Mouse (Mus musculus) limb, embryonic 13.5 days (tissue): ENCODE results near the gene Hist1h4h. TPM values are rescaled to one million over a fixed set of nuclear protein-coding genes. Genes with fewer than 3 reads are reported as not detected.

Source experiments
- ATAC-seq: fragments of 200-750 bp; cut with Nextera tagmentation; 2 replicates; pipeline ENCODE4 v1.8.0; 2017; ENCODE audit warnings: low read depth, moderate number of reproducible peaks, moderate TSS enrichment; ENCODE audit not compliant: low FRiP score
- H3K27ac ChIP-seq: fragments of 300-500 bp; sonication (generic); 2 replicates; pipeline ENCODE4 v1.5.1; 2015; ENCODE audit warnings: inconsistent platforms, mild to moderate bottlenecking, moderate library complexity
- H3K27me3 ChIP-seq: fragments of 300-500 bp; sonication (generic); 2 replicates; pipeline ENCODE4 v1.6.1; 2015; ENCODE audit warnings: mild to moderate bottlenecking, inconsistent platforms
- H3K36me3 ChIP-seq: fragments of 300-500 bp; sonication (generic); 2 replicates; pipeline ENCODE4 v1.6.1; 2015; ENCODE audit warnings: inconsistent platforms, mild to moderate bottlenecking, moderate library complexity
- H3K4me1 ChIP-seq: fragments of 300-500 bp; sonication (generic); 2 replicates; pipeline ENCODE4 v1.6.1; 2015; ENCODE audit warnings: inconsistent platforms
- H3K4me2 ChIP-seq: fragments of 300-500 bp; sonication (generic); replicated peaks from 2 replicates; pipeline ENCODE4 v1.6.1; 2015; ENCODE audit warnings: inconsistent platforms, mild to moderate bottlenecking, moderate library complexity
- H3K4me3 ChIP-seq: fragments of 300-500 bp; sonication (generic); 2 replicates; pipeline ENCODE4 v1.5.1; 2015; ENCODE audit warnings: moderate library complexity, mild to moderate bottlenecking, inconsistent platforms
- H3K9ac ChIP-seq: fragments of 300-500 bp; sonication (generic); 2 replicates; pipeline ENCODE4 v1.6.1; 2015; ENCODE audit warnings: mild to moderate bottlenecking, inconsistent platforms
- H3K9me3 ChIP-seq: fragments of 300-500 bp; sonication (generic); 2 replicates; pipeline ENCODE4 v1.6.1; 2016; ENCODE audit warnings: inconsistent platforms
- WGBS: fragments of 180-500 bp; shearing (Covaris S2); methylation state at CpG from one replicate; pipeline ENCODE4 v1.1.7; 2015; 5-methylcytosine and 5-hydroxymethylcytosine counted together
- polyA plus RNA-seq: library from polyadenylated mRNA; unstranded; fragments of >200 nt; fragmentation: Nextera tagmentation; extraction: Ambion mirVana; gene quantifications from 2 replicates; pipeline ENCODE4 v1.2.1, GENCODE M21; 2015

Gene Hist1h4h
- polyA plus RNA-seq: 4.1 and 8.4 TPM in 2 replicates

DNA sequence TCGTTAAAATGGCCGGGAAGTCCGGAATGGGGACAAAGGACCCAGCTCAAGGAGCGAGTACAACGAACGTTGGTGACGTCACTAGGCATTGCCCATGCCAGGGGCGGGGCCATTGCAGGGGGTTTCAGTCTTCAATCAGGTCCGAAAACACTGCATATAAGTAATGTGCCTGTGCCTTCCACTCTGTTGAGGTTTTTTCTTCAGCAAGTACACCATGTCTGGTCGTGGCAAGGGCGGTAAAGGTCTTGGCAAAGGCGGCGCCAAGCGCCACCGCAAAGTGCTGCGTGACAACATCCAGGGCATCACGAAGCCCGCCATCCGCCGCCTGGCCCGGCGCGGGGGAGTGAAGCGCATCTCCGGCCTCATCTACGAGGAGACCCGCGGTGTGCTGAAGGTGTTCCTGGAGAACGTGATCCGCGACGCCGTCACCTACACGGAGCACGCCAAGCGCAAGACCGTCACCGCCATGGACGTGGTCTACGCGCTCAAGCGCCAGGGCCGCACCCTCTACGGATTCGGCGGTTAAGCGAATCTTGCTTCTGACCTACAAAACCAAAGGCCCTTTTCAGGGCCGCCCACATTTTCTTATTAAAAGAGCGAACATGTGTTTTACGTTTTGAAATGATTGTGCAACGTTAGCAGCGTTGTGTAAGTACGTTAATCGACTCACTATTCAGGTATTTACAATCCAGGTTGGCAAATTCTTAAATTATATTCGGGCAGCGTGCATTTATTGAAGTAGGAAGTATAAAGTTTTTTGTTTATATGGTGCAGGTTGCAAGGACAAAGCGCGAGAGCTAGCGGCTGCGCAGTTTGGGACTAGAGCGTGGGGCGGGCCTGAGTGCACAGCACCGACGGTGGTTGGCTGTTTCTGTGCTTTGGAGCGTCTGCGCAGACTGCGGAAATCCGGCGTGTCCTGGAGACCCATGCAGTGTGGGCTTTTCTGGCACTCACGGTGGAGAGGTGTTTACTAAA, at the start of gene Hist1h4h:
Hist1h4h (plus strand) TSS at position 150 of the 975 bp plus-strand sequence.
- Histone ChIP-seq H3K9ac (peak within 1 kb of the TSS; percentile 81), H3K4me3 (peak within 1 kb of the TSS; percentile 55), H3K27ac (peak within 1 kb of the TSS; percentile 97), H3K27me3 (no peaks in the 10 kb centered on the region), H3K4me2 (peak within 1 kb of the TSS; percentile 65), H3K4me1 (peaks cover 28% of the 10 kb centered on the region), H3K36me3 (no peaks in the 10 kb centered on the region), H3K9me3 (no peaks in the 10 kb centered on the region)
- under 1% methylated on average over 65 of the region's 70 CpGs for WGBS
- ATAC-seq: peak; percentile 81

DNA sequence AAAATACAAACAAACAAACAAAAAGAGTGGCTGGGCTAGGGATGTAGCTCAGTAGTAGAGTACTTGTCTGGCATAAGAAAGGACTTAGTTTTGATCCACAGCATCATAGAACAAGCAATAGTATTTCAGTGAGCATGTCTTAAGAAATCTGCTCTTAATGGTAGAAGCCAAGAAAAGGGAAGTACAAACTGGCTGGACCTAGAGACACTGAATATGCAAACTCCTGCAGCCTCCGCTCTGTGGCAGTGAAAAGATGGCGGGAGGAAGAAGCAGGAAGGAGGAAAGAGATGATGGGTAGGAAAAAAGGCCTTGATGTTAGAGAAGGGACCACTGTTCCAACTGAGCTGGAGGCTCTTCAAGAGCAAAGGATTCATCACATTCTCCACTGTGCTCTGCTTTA, 47.7 kb upstream of the Hist1h4h start:
- ATAC-seq: no peak
- Histone ChIP-seq H3K4me3 (no peak overlapping the region), H3K4me2 (no peak overlapping the region), H3K36me3 (no peaks in the 10 kb centered on the region), H3K27me3 (no peaks in the 10 kb centered on the region), H3K4me1 (peaks cover 8% of the 10 kb centered on the region; the same call in 1 of the 2 replicates), H3K27ac (no peak overlapping the region), H3K9me3 (no peaks in the 10 kb centered on the region), H3K9ac (no peak overlapping the region)
- WGBS: 85% methylated on average over 2 of the region's 2 CpGs

- no peaks in the 10 kb centered on the region for H3K9me3 ChIP-seq
- ATAC-seq: no peak
- no peaks in the 10 kb centered on the region for H3K27me3 ChIP-seq
- no peak overlapping the region for H3K9ac ChIP-seq
- H3K27ac ChIP-seq: no peak overlapping the region
- H3K36me3 ChIP-seq: no peaks in the 10 kb centered on the region
- 30% methylated on average over 5 of the region's 5 CpGs for WGBS
- no peak overlapping the region; the same call in 1 of the 2 replicates for H3K4me2 ChIP-seq
- peaks cover 8% of the 10 kb centered on the region; the same call in 1 of the 2 replicates for H3K4me1 ChIP-seq
- no peak overlapping the region for H3K4me3 ChIP-seq
Measured at GRCm38 (mm10) chr13:23485271-23485670, 45.6 kb upstream of the Hist1h4h start.

DNA sequence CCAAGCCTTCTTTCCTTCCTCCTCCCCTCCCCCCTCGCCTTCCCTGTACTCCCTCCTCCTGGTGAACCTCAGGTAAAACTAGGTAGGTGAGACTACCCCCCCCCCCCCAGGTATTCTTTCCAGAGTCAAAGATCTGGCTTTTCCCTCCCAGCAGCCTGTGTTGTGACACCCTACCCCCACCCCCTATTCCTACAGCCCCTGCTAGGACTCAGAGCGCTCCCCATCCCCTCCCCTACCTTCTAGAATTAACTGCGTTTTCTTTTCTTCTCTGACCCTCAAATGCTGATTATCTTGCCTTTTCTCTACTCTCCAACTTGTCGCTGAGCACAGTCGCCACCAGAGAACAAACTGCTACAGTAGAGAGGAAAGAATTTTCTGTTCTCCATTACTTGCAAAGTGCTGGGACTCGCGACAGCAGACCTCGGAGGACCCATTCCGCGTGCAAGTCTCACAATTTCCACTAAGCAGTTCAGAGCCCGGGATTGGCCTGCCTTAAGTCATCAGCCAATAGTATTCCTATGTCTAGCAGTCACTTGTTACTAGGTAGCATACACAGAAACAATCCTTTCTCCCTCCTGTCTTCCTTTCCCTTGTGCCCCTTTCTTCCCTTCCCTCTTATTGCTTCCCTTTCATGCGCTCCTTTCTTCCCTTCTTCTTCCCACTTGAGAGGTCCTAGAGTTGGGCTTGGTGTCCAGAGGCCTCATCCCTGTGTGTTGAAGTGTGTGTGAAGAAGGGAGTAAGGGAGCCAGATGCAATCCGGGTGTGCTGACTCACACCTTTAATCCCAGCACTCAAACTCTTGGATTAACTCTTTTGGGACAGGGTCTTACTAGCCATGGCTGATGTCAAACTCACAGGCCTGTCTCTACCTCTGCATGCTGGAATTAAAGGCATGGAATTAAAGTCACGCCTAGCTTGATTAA, 42.2 kb upstream of the Hist1h4h start, which contains the start of gene Btn2a2:
Btn2a2 (minus strand) TSS at position 458 of the 923 bp plus-strand sequence.
- no peaks in the 10 kb centered on the region for H3K9me3 ChIP-seq

GRCm38 (mm10) chr13:23490863-23491262, 40.0 kb upstream of the Hist1h4h start:
- H3K4me3 ChIP-seq: no peak overlapping the region
- no peak overlapping the region for H3K27ac ChIP-seq
- H3K4me2 ChIP-seq: no peak overlapping the region
- H3K4me1 ChIP-seq: peaks cover 7% of the 10 kb centered on the region; the same call in 1 of the 2 replicates
- 74% methylated on average over 1 of the region's 1 CpGs for WGBS
- no peak for ATAC-seq
- no peak overlapping the region for H3K9ac ChIP-seq
- no peaks in the 10 kb centered on the region for H3K9me3 ChIP-seq
- H3K36me3 ChIP-seq: no peaks in the 10 kb centered on the region
- H3K27me3 ChIP-seq: no peaks in the 10 kb centered on the region

More for the DNA sequence above, 42.2 kb upstream of the Hist1h4h start, which contains the start of gene Btn2a2:
- Histone ChIP-seq H3K4me1 (peaks cover 13% of the 10 kb centered on the region; the same call in 1 of the 2 replicates), H3K27me3 (no peaks in the 10 kb centered on the region), H3K27ac (no peak within 1 kb of the TSS), H3K4me3 (peak within 1 kb of the TSS; percentile 42), H3K9ac (peak within 1 kb of the TSS; percentile 25; the same call in 1 of the 2 replicates), H3K36me3 (no peaks in the 10 kb centered on the region), H3K4me2 (peak within 1 kb of the TSS; percentile 65)
- WGBS: 9% methylated on average over 14 of the region's 14 CpGs
- ATAC-seq: peak; percentile 98

- no peak overlapping the region for H3K27ac ChIP-seq
- no peak overlapping the region for H3K4me2 ChIP-seq
- no peak for ATAC-seq
- H3K27me3 ChIP-seq: no peaks in the 10 kb centered on the region
- no peaks in the 10 kb centered on the region for H3K36me3 ChIP-seq
- no peak overlapping the region for H3K4me3 ChIP-seq
- no peaks in the 10 kb centered on the region for H3K9me3 ChIP-seq
- 20% methylated on average over 1 of the region's 1 CpGs for WGBS
- no peak overlapping the region for H3K9ac ChIP-seq
- H3K4me1 ChIP-seq: peaks cover 7% of the 10 kb centered on the region; the same call in 1 of the 2 replicates
Measured at GRCm38 (mm10) chr13:23491263-23491662, 39.6 kb upstream of the Hist1h4h start.

DNA sequence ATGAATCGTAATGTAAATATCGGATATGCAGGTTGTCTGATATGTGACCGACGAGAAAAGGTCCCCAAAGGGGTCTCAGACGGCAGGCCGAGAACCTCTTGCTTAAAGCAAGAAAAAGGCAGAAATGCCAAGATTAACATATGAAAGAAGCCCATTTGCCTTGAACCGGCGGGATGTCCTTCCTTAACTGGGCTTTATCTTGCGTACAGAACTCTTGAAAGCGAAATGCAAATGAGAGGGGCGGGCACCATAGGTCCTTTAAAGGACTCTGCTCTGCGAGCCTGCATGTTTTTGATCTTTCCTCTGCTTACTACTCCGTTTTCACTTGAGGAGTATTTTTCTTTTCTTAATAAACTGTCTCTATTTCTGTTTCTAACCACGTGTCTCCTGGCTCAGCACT, 38.9 kb upstream of the Hist1h4h start:
- peak overlapping the region; percentile 28 for H3K4me3 ChIP-seq
- H3K9me3 ChIP-seq: no peaks in the 10 kb centered on the region
- no peaks in the 10 kb centered on the region for H3K36me3 ChIP-seq
- WGBS: 8% methylated on average over 14 of the region's 14 CpGs
- H3K4me2 ChIP-seq: peak overlapping the region; percentile 46
- H3K9ac ChIP-seq: no peak overlapping the region
- H3K27ac ChIP-seq: no peak overlapping the region
- H3K27me3 ChIP-seq: 0 out of 2 replicates have a peak, but pooled peaks cover under 1% of the 10 kb centered on the region
- no peak for ATAC-seq
- peaks cover 7% of the 10 kb centered on the region; the same call in 1 of the 2 replicates for H3K4me1 ChIP-seq

- no peak overlapping the region for H3K9ac ChIP-seq
- WGBS: 85% methylated on average over 6 of the region's 6 CpGs
- H3K4me3 ChIP-seq: no peak overlapping the region
- H3K27ac ChIP-seq: no peak overlapping the region
- no peaks in the 10 kb centered on the region for H3K36me3 ChIP-seq
- no peaks in the 10 kb centered on the region for H3K9me3 ChIP-seq
- H3K4me2 ChIP-seq: no peak overlapping the region
- H3K4me1 ChIP-seq: peaks cover 25% of the 10 kb centered on the region
- no peak for ATAC-seq
- H3K27me3 ChIP-seq: peaks cover 3% of the 10 kb centered on the region; the same call in 1 of the 2 replicates
Measured at GRCm38 (mm10) chr13:23495526-23495925, 35.3 kb upstream of the Hist1h4h start.

- Histone ChIP-seq H3K9me3 (no peaks in the 10 kb centered on the region), H3K27me3 (peaks cover 3% of the 10 kb centered on the region; the same call in 1 of the 2 replicates), H3K4me3 (peak overlapping the region; percentile 38), H3K27ac (no peak overlapping the region), H3K36me3 (no peaks in the 10 kb centered on the region), H3K9ac (no peak overlapping the region), H3K4me2 (peak overlapping the region; percentile 63), H3K4me1 (peaks cover 23% of the 10 kb centered on the region)
- WGBS: 3% methylated on average over 19 of the region's 19 CpGs
- ATAC-seq: no peak
Measured at GRCm38 (mm10) chr13:23497656-23498321, 33.1 kb upstream of the Hist1h4h start.

DNA sequence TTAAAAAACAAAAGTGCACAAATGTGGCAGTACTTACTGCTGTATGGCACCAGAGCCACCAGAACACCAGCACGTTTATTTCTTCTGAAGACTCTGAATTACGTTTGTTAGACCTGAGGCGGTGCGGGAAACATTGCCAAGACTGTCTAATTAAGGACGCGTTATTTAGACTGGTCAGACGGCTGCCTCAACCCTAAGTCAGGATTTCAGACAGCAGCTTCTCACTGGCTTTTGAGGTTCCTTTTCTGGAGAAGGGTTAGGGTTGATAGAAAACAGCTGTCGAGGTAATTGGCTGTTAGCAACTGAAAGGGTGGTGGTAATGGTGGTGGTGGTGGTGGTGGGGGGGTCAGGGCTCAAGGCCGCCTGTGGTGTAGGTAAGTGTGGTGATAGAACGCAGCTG, 32.2 kb upstream of the Hist1h4h start:
- H3K4me3 ChIP-seq: peak overlapping the region; percentile 38
- H3K9me3 ChIP-seq: no peaks in the 10 kb centered on the region
- H3K27me3 ChIP-seq: peaks cover 3% of the 10 kb centered on the region; the same call in 1 of the 2 replicates
- H3K27ac ChIP-seq: no peak overlapping the region
- H3K4me2 ChIP-seq: peak overlapping the region; percentile 63
- H3K36me3 ChIP-seq: no peaks in the 10 kb centered on the region
- H3K4me1 ChIP-seq: peaks cover 26% of the 10 kb centered on the region
- 1% methylated on average over 10 of the region's 10 CpGs for WGBS
- H3K9ac ChIP-seq: peak overlapping the region; percentile 14; the same call in 1 of the 2 replicates
- ATAC-seq: peak; percentile 63; the same call in 1 of the 2 replicates

- WGBS: 15% methylated on average over 7 of the region's 7 CpGs
- Histone ChIP-seq H3K9me3 (no peaks in the 10 kb centered on the region), H3K36me3 (no peaks in the 10 kb centered on the region), H3K4me3 (no peak overlapping the region), H3K27ac (no peak overlapping the region), H3K9ac (no peak overlapping the region), H3K4me1 (peaks cover 27% of the 10 kb centered on the region), H3K27me3 (peaks cover 3% of the 10 kb centered on the region; the same call in 1 of the 2 replicates), H3K4me2 (no peak overlapping the region)
- no peak for ATAC-seq
Measured at GRCm38 (mm10) chr13:23499943-23500342, 30.9 kb upstream of the Hist1h4h start.
